Mouse (Mus musculus) retina, embryonic 14.5 days (tissue): ENCODE measurements around the gene Mllt1.
"Not testable (repeated sequence)": the region's sequence is repeated elsewhere in the genome, so short reads cannot be mapped to it uniquely, and the experiment has no call there.

Source experiments
- DNase-seq: peaks from one replicate; pipeline ENCODE4 v3.0.0-alpha.2; 2015; ENCODE audit warnings: low spot score

The Mllt1 gene

GRCm38 (mm10) chr17:56934545-56935330, 477 bp downstream of the Mllt1 start:
- DNase-seq: no peak

GRCm38 (mm10) chr17:56933395-56933794, 1.8 kb downstream of the Mllt1 start:
- DNase-seq: no peak

GRCm38 (mm10) chr17:56930026-56930425, 5.2 kb downstream of the Mllt1 start:
- no peak for DNase-seq

- DNase-seq: no peak
Observed at GRCm38 (mm10) chr17:56929530-56929929, 5.7 kb downstream of the Mllt1 start.

- DNase-seq: no peak
Observed at GRCm38 (mm10) chr17:56929101-56929500, 6.1 kb downstream of the Mllt1 start.

- DNase-seq: no peak
Observed at GRCm38 (mm10) chr17:56925998-56926397, 9.2 kb downstream of the Mllt1 start.

GRCm38 (mm10) chr17:56919725-56920124, 15.5 kb downstream of the Mllt1 start:
- no peak for DNase-seq

- DNase-seq: no peak
Observed at GRCm38 (mm10) chr17:56917166-56917565, 18.0 kb downstream of the Mllt1 start.

GRCm38 (mm10) chr17:56913444-56913843, 21.8 kb downstream of the Mllt1 start:
- DNase-seq: no peak

GRCm38 (mm10) chr17:56913023-56913422, 22.2 kb downstream of the Mllt1 start:
- DNase-seq: no peak

GRCm38 (mm10) chr17:56909764-56910163, 25.5 kb downstream of the Mllt1 start:
- DNase-seq: not testable (repeated sequence)

GRCm38 (mm10) chr17:56907887-56908286, 27.3 kb downstream of the Mllt1 start:
- DNase-seq: no peak

GRCm38 (mm10) chr17:56907096-56907495, 28.1 kb downstream of the Mllt1 start:
- DNase-seq: no peak

GRCm38 (mm10) chr17:56906166-56906565, 29.0 kb downstream of the Mllt1 start:
- DNase-seq: no peak

GRCm38 (mm10) chr17:56902698-56903097, 32.5 kb downstream of the Mllt1 start:
- DNase-seq: no peak

- DNase-seq: peak; percentile 82
Observed at GRCm38 (mm10) chr17:56897630-56898195, 37.5 kb downstream of the Mllt1 start.

- peak; percentile 14 for DNase-seq
Observed at GRCm38 (mm10) chr17:56896513-56897129, 38.6 kb downstream of the Mllt1 start.

GRCm38 (mm10) chr17:56895368-56895918, 39.8 kb downstream of the Mllt1 start:
- DNase-seq: no peak

GRCm38 (mm10) chr17:56890018-56890417, 45.2 kb downstream of the Mllt1 start:
- no peak for DNase-seq

- no peak for DNase-seq
Observed at GRCm38 (mm10) chr17:56888050-56888449, 47.2 kb downstream of the Mllt1 start.

GRCm38 (mm10) chr17:56884809-56885208, 50.4 kb downstream of the Mllt1 start:
- DNase-seq: no peak

GRCm38 (mm10) chr17:56884331-56884730, 50.9 kb downstream of the Mllt1 start:
- DNase-seq: no peak

- DNase-seq: no peak
Observed at GRCm38 (mm10) chr17:56883612-56884011, 51.6 kb downstream of the Mllt1 start.
